Mouse (Mus musculus) bone marrow, adult 2 months (tissue): ENCODE data around the gene Rnf6.

ENCODE experiments used
- CTCF ChIP-seq: fragments of 200-500 bp; IDR thresholded peaks from 2 replicates; pipeline ENCODE4 v1.5.1; 2011; ENCODE audit warnings: low read length, control low read depth; ENCODE audit not compliant: control insufficient read depth, insufficient read depth
- POLR2A ChIP-seq: fragments of 200-500 bp; IDR thresholded peaks from 2 replicates; pipeline ENCODE4 v1.6.1; 2011; ENCODE audit warnings: low read depth, mild to moderate bottlenecking, control low read depth, low read length, borderline replicate concordance; ENCODE audit not compliant: control insufficient read depth

- no peak for TF ChIP-seq CTCF
- TF ChIP-seq POLR2A: no peak
These were observed 16.9 kb upstream of the Rnf6 start for GRCm38 (mm10) chr5:146238274-146238673.
